Mouse (Mus musculus) forebrain, embryonic 14.5 days (tissue): ENCODE measurements around the gene Cd6. TPM values are rescaled to one million over a fixed set of nuclear protein-coding genes. Genes with fewer than 3 reads are reported as not detected.

ENCODE experiments used
- ATAC-seq: fragments of 200-750 bp; cut with Nextera tagmentation; 2 replicates; pipeline ENCODE4 v1.8.0; 2017; ENCODE audit warnings: mild to moderate bottlenecking, moderate library complexity
- DNase-seq: peaks from one replicate; pipeline ENCODE4 v3.0.0-alpha.2; 2015; ENCODE audit warnings: low spot score
- H3K27ac ChIP-seq: fragments of 300-500 bp; sonication (generic); 2 replicates; pipeline ENCODE4 v1.5.1; 2014; ENCODE audit warnings: low read depth, mild to moderate bottlenecking, control low read depth, low read length, moderate library complexity
- H3K27me3 ChIP-seq: fragments of 300-500 bp; sonication (generic); replicated peaks from 2 replicates; pipeline ENCODE4 v1.6.1; 2014; ENCODE audit warnings: low read length, control low read depth, mixed read lengths; ENCODE audit not compliant: control insufficient read depth, insufficient read depth
- H3K36me3 ChIP-seq: fragments of 300-500 bp; sonication (generic); 2 replicates; pipeline ENCODE4 v1.6.1; 2014; ENCODE audit warnings: low read length, control low read depth; ENCODE audit not compliant: control insufficient read depth, insufficient read depth
- H3K4me1 ChIP-seq: fragments of 300-500 bp; sonication (generic); 2 replicates; pipeline ENCODE4 v1.6.1; 2014; ENCODE audit warnings: antibody characterized with exemption, low read length, control low read depth; ENCODE audit not compliant: control insufficient read depth, insufficient read depth
- H3K4me2 ChIP-seq: fragments of 300-500 bp; sonication (generic); 2 replicates; pipeline ENCODE4 v1.6.1; 2014; ENCODE audit warnings: mild to moderate bottlenecking, control low read depth, low read length
- H3K4me3 ChIP-seq: fragments of 300-500 bp; sonication (generic); 2 replicates; pipeline ENCODE4 v1.5.1; 2014; ENCODE audit warnings: low read depth, low read length, control low read depth
- H3K9ac ChIP-seq: fragments of 300-500 bp; sonication (generic); 2 replicates; pipeline ENCODE4 v1.6.1; 2014; ENCODE audit warnings: mild to moderate bottlenecking, low read length, control low read depth, moderate library complexity
- H3K9me3 ChIP-seq: fragments of 300-500 bp; sonication (generic); replicated peaks from 2 replicates; pipeline ENCODE4 v1.6.1; 2016; ENCODE audit warnings: low read length, control low read depth, mixed read lengths; ENCODE audit not compliant: control insufficient read depth
- WGBS: fragments of 180-500 bp; shearing (Covaris S2); extraction: QIAGEN DNeasy Blood & Tissue Kit; methylation state at CpG from one replicate; pipeline ENCODE4 v1.1.7; 2014; 5-methylcytosine and 5-hydroxymethylcytosine counted together
- polyA plus RNA-seq: library from polyadenylated mRNA; unstranded; fragments of >200 nt; fragmentation: Nextera tagmentation; extraction: Ambion mirVana; gene quantifications from 2 replicates; pipeline ENCODE4 v1.2.1, GENCODE M21; 2014

Gene Cd6
- polyA plus RNA-seq, 1 experiment from 2014 or later = not detected

GRCm38 (mm10) chr19:10794916-10795315 lies 34.9 kb downstream of the Cd6 start:
- DNase-seq (no peak), ATAC-seq (no peak)
- Histone ChIP-seq H3K4me2 (no peak overlapping the region), H3K27ac (no peak overlapping the region), H3K4me3 (no peak overlapping the region), H3K9ac (no peak overlapping the region), H3K4me1 (0 out of 2 replicates have a peak, but pooled peaks cover 2% of the 10 kb centered on the region), H3K9me3 (no peaks in the 10 kb centered on the region), H3K36me3 (no peaks in the 10 kb centered on the region), H3K27me3 (no peaks in the 10 kb centered on the region)
- WGBS = 77% methylated on average over 1 of the region's 1 CpGs

- DNase-seq = no peak
- Histone ChIP-seq H3K36me3 (no peaks in the 10 kb centered on the region), H3K27ac (no peak overlapping the region), H3K27me3 (no peaks in the 10 kb centered on the region), H3K4me2 (no peak overlapping the region), H3K9me3 (no peaks in the 10 kb centered on the region), H3K9ac (no peak overlapping the region), H3K4me1 (0 out of 2 replicates have a peak, but pooled peaks cover 2% of the 10 kb centered on the region), H3K4me3 (no peak overlapping the region)
- WGBS = 62% methylated on average over 3 of the region's 3 CpGs
- no peak for ATAC-seq
Measured at GRCm38 (mm10) chr19:10793044-10793443, 36.8 kb downstream of the Cd6 start.

- H3K9ac ChIP-seq = no peak overlapping the region
- no peaks in the 10 kb centered on the region for H3K27me3 ChIP-seq
- 0 out of 2 replicates have a peak, but pooled peaks cover 2% of the 10 kb centered on the region for H3K4me1 ChIP-seq
- H3K4me3 ChIP-seq = no peak overlapping the region
- 71% methylated on average over 9 of the region's 9 CpGs for WGBS
- no peak for ATAC-seq
- DNase-seq = no peak
- H3K36me3 ChIP-seq = no peaks in the 10 kb centered on the region
- H3K9me3 ChIP-seq = no peaks in the 10 kb centered on the region
- no peak overlapping the region for H3K27ac ChIP-seq
- H3K4me2 ChIP-seq = no peak overlapping the region
Measured at GRCm38 (mm10) chr19:10790323-10790722, 39.5 kb downstream of the Cd6 start.

GRCm38 (mm10) chr19:10788242-10788641 lies 41.6 kb downstream of the Cd6 start:
- no peaks in the 10 kb centered on the region for H3K4me1 ChIP-seq
- 75% methylated on average over 9 of the region's 9 CpGs for WGBS
- H3K9me3 ChIP-seq = no peaks in the 10 kb centered on the region
- H3K4me2 ChIP-seq = no peak overlapping the region
- H3K27me3 ChIP-seq = no peaks in the 10 kb centered on the region
- ATAC-seq (no peak), DNase-seq (no peak)
- H3K9ac ChIP-seq = no peak overlapping the region
- H3K27ac ChIP-seq = no peak overlapping the region
- no peaks in the 10 kb centered on the region for H3K36me3 ChIP-seq
- no peak overlapping the region for H3K4me3 ChIP-seq

- H3K9ac ChIP-seq = no peak overlapping the region
- no peak for DNase-seq
- H3K27me3 ChIP-seq = no peaks in the 10 kb centered on the region
- no peak overlapping the region for H3K27ac ChIP-seq
- no peaks in the 10 kb centered on the region for H3K4me1 ChIP-seq
- no peak overlapping the region for H3K4me3 ChIP-seq
- WGBS = 87% methylated on average over 4 of the region's 4 CpGs
- H3K9me3 ChIP-seq = no peaks in the 10 kb centered on the region
- no peaks in the 10 kb centered on the region for H3K36me3 ChIP-seq
- no peak overlapping the region for H3K4me2 ChIP-seq
- no peak for ATAC-seq
Measured at GRCm38 (mm10) chr19:10787406-10787805, 42.5 kb downstream of the Cd6 start.

- Histone ChIP-seq H3K27me3 (no peaks in the 10 kb centered on the region), H3K4me2 (no peak overlapping the region), H3K36me3 (no peaks in the 10 kb centered on the region), H3K9ac (no peak overlapping the region), H3K4me3 (no peak overlapping the region), H3K27ac (no peak overlapping the region), H3K9me3 (no peaks in the 10 kb centered on the region), H3K4me1 (no peaks in the 10 kb centered on the region)
- no peak for ATAC-seq
- 83% methylated on average over 6 of the region's 6 CpGs for WGBS
- DNase-seq = no peak
Measured at GRCm38 (mm10) chr19:10786753-10787152, 43.1 kb downstream of the Cd6 start.

GRCm38 (mm10) chr19:10784796-10785459 lies 44.9 kb downstream of the Cd6 start:
- no peaks in the 10 kb centered on the region for H3K27me3 ChIP-seq
- 76% methylated on average over 10 of the region's 10 CpGs for WGBS
- H3K27ac ChIP-seq = no peak overlapping the region
- H3K4me3 ChIP-seq = no peak overlapping the region
- H3K4me1 ChIP-seq = no peaks in the 10 kb centered on the region
- no peaks in the 10 kb centered on the region for H3K9me3 ChIP-seq
- DNase-seq = peak; percentile 58
- H3K9ac ChIP-seq = no peak overlapping the region
- ATAC-seq = peak; percentile 42; the same call in 1 of the 2 replicates
- no peaks in the 10 kb centered on the region for H3K36me3 ChIP-seq
- H3K4me2 ChIP-seq = no peak overlapping the region

GRCm38 (mm10) chr19:10784061-10784460 lies 45.8 kb downstream of the Cd6 start:
- Histone ChIP-seq H3K4me2 (no peak overlapping the region), H3K4me3 (no peak overlapping the region), H3K9ac (no peak overlapping the region), H3K27ac (no peak overlapping the region), H3K36me3 (no peaks in the 10 kb centered on the region), H3K27me3 (no peaks in the 10 kb centered on the region), H3K4me1 (no peaks in the 10 kb centered on the region), H3K9me3 (no peaks in the 10 kb centered on the region)
- WGBS = 18% methylated on average over 3 of the region's 3 CpGs
- ATAC-seq (peak; percentile 42; the same call in 1 of the 2 replicates), DNase-seq (no peak)

- no peaks in the 10 kb centered on the region for H3K27me3 ChIP-seq
- DNase-seq (no peak), ATAC-seq (no peak)
- no peaks in the 10 kb centered on the region for H3K36me3 ChIP-seq
- WGBS = 76% methylated on average over 4 of the region's 4 CpGs
- H3K9me3 ChIP-seq = no peaks in the 10 kb centered on the region
- H3K4me1 ChIP-seq = no peaks in the 10 kb centered on the region
- H3K27ac ChIP-seq = no peak overlapping the region
- no peak overlapping the region for H3K4me3 ChIP-seq
- no peak overlapping the region for H3K4me2 ChIP-seq
- H3K9ac ChIP-seq = no peak overlapping the region
Measured at GRCm38 (mm10) chr19:10783168-10783567, 46.7 kb downstream of the Cd6 start.
